23 mouse cellular contexts compared by ENCODE assay signal in the genomic region with DNA sequence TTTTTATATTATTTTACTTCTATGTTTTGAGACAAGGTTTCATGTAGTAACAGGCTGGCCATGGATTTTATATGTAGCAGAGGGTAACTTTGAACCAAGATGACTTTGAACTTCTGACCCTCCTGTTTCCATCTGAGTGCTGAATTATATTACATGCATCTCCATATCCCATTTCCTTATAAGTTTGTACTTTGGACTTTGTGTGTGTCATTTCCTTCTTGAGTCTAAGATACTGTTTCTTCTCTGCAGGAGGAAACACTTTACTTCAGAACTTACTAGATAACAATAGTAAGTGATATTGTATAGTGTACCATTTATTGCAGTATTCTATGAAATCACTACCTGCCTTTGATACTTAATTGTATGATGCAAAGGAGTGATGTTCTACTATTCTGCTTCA.
DNase-seq lines count a peak whose midpoint lies in the region; ATAC-seq and TF ChIP-seq lines count a peak whose summit lies in the region.
"Had no signal": no experiment of that assay in that cellular context is flagged by ENCODE, and none has a peak within 500 bp of the region (broad histone marks: within the 10 kb centered on the region; RNA-seq: fewer than 3 reads in every experiment).

No protein-coding gene starts in this region.

- no peak overlapping the region for H3K9ac ChIP-seq in intestine, embryonic 16.5 days (ENCODE audit: low read depth, low read length)
- no peak overlapping the region for H3K9ac ChIP-seq in intestine, embryonic 15.5 days
- no peak overlapping the region for H3K9ac ChIP-seq in midbrain, embryonic 11.5 days (ENCODE audit: low read length)
- no peak overlapping the region for H3K9ac ChIP-seq in midbrain, embryonic 16.5 days (ENCODE audit: low read depth, low read length)
- H3K9ac ChIP-seq in intestine, postnatal 0 days (ENCODE audit: low read depth, low read length) = no peak overlapping the region

- H3K27me3 ChIP-seq in intestine, embryonic 16.5 days (replicated peaks; ENCODE audit: control insufficient read depth, insufficient read depth, low read length) = no peaks in the 10 kb centered on the region
- H3K27me3 ChIP-seq in intestine, embryonic 15.5 days (replicated peaks) = no peaks in the 10 kb centered on the region
- H3K27me3 ChIP-seq in midbrain, embryonic 11.5 days (ENCODE audit: control insufficient read depth, insufficient read depth, low read length) = no peaks in the 10 kb centered on the region
- H3K27me3 ChIP-seq in midbrain, embryonic 16.5 days (ENCODE audit: control insufficient read depth, insufficient read depth, low read depth, low read length) = no peaks in the 10 kb centered on the region
- no peaks in the 10 kb centered on the region for H3K27me3 ChIP-seq in intestine, postnatal 0 days (replicated peaks; ENCODE audit: control insufficient read depth, insufficient read depth, low read length)
- H3K27me3 ChIP-seq: CH12.LX, Patski had no signal

- no peak for TF ChIP-seq CTCF in intestine, postnatal 0 days (IDR thresholded peaks at IDR 0.05; ENCODE audit: low read depth)

- H3K36me3 ChIP-seq in intestine, embryonic 16.5 days (ENCODE audit: control insufficient read depth, insufficient read depth, low read length) = no peaks in the 10 kb centered on the region
- H3K36me3 ChIP-seq in intestine, embryonic 15.5 days = no peaks in the 10 kb centered on the region
- no peaks in the 10 kb centered on the region for H3K36me3 ChIP-seq in midbrain, embryonic 11.5 days (ENCODE audit: control insufficient read depth, insufficient read depth, low read length)
- no peaks in the 10 kb centered on the region for H3K36me3 ChIP-seq in midbrain, embryonic 16.5 days (ENCODE audit: control insufficient read depth, insufficient read depth, low read length)
- no peaks in the 10 kb centered on the region for H3K36me3 ChIP-seq in intestine, postnatal 0 days (ENCODE audit: control insufficient read depth, insufficient read depth)
- H3K36me3 ChIP-seq: G1E had no signal

- H3K4me1 ChIP-seq in intestine, embryonic 16.5 days (ENCODE audit: control insufficient read depth, insufficient read depth, low read length) = no peaks in the 10 kb centered on the region
- H3K4me1 ChIP-seq in intestine, embryonic 15.5 days (replicated peaks) = no peaks in the 10 kb centered on the region
- H3K4me1 ChIP-seq in midbrain, embryonic 11.5 days (ENCODE audit: control insufficient read depth, insufficient read depth, low read length) = no peaks in the 10 kb centered on the region
- no peaks in the 10 kb centered on the region for H3K4me1 ChIP-seq in midbrain, embryonic 16.5 days (ENCODE audit: control insufficient read depth, insufficient read depth, low read length)
- H3K4me1 ChIP-seq in intestine, postnatal 0 days (replicated peaks; ENCODE audit: control insufficient read depth, insufficient read depth, low read length) = no peaks in the 10 kb centered on the region

- no peak overlapping the region for H3K4me2 ChIP-seq in intestine, embryonic 16.5 days (ENCODE audit: low read depth, low read length)
- H3K4me2 ChIP-seq in intestine, embryonic 15.5 days (replicated peaks) = no peak overlapping the region
- no peak overlapping the region for H3K4me2 ChIP-seq in midbrain, embryonic 11.5 days
- H3K4me2 ChIP-seq in midbrain, embryonic 16.5 days (ENCODE audit: low read length) = no peak overlapping the region
- no peak overlapping the region for H3K4me2 ChIP-seq in intestine, postnatal 0 days (replicated peaks; ENCODE audit: low read depth)

- no peak overlapping the region for H3K27ac ChIP-seq in intestine, embryonic 16.5 days (ENCODE audit: low read length)
- H3K27ac ChIP-seq in intestine, embryonic 15.5 days = no peak overlapping the region
- H3K27ac ChIP-seq in midbrain, embryonic 11.5 days (ENCODE audit: low read depth, low read length) = no peak overlapping the region
- H3K27ac ChIP-seq in midbrain, embryonic 16.5 days (ENCODE audit: low read length) = no peak overlapping the region
- H3K27ac ChIP-seq in intestine, postnatal 0 days (ENCODE audit: low read depth, low read length) = no peak overlapping the region

- H3K4me3 ChIP-seq in intestine, embryonic 16.5 days (ENCODE audit: low read length) = no peak overlapping the region
- no peak overlapping the region for H3K4me3 ChIP-seq in intestine, embryonic 15.5 days (replicated peaks)
- no peak overlapping the region for H3K4me3 ChIP-seq in midbrain, embryonic 11.5 days (ENCODE audit: low read depth, low read length)
- no peak overlapping the region for H3K4me3 ChIP-seq in midbrain, embryonic 16.5 days (ENCODE audit: low read depth, low read length)
- H3K4me3 ChIP-seq in intestine, postnatal 0 days (ENCODE audit: low read depth, low read length) = no peak overlapping the region

- peak; percentile 53 for DNase-seq in midbrain, embryonic 11.5 days (ENCODE audit: low spot score, missing footprints)
- peak; percentile 37 for DNase-seq in large intestine, adult 2 months (ENCODE audit: low read depth, low spot score)
- DNase-seq in adrenal gland, adult (ENCODE audit: inconsistent age in 2 of 2, low spot score in 1 of 2) = no peak
- no peak for DNase-seq in urinary bladder, adult 18-20 months (ENCODE audit: low spot score in 2 of 2)
- DNase-seq: adrenal gland, adult 2 months; adrenal gland, adult 8-10 months; adrenal gland, postnatal 10 days; adrenal gland, postnatal 14 days; adrenal gland, postnatal 25 days; adrenal gland, postnatal 36 days; B cell, adult 2 months; cerebellum, adult 11 months; cerebellum, adult 11-12 months; cerebellum, adult 18-20 months had no signal

- ATAC-seq in intestine, embryonic 16.5 days = peak; percentile 53; the same call in 1 of the 2 replicates
- no peak; the same call in 1 of the 2 replicates for ATAC-seq in intestine, embryonic 15.5 days
- no peak for ATAC-seq in midbrain, embryonic 11.5 days (ENCODE audit: low FRiP score)
- ATAC-seq in midbrain, embryonic 16.5 days = no peak
- ATAC-seq in intestine, postnatal 0 days = peak; percentile 82
- ATAC-seq: activated CD4-positive, CD25-positive, alpha-beta regulatory T cell, adult 4 months; CD4-positive, CD25-positive, alpha-beta regulatory T cell, adult 4 months; Patski had no signal

- no peaks in the 10 kb centered on the region for H3K9me3 ChIP-seq in intestine, embryonic 16.5 days (ENCODE audit: control insufficient read depth, low read length)
- no peaks in the 10 kb centered on the region for H3K9me3 ChIP-seq in intestine, embryonic 15.5 days
- no peaks in the 10 kb centered on the region for H3K9me3 ChIP-seq in midbrain, embryonic 11.5 days (ENCODE audit: control insufficient read depth, low read length)
- no peaks in the 10 kb centered on the region for H3K9me3 ChIP-seq in midbrain, embryonic 16.5 days (replicated peaks; ENCODE audit: control insufficient read depth, low read length, poor library complexity, severe bottlenecking)
- H3K9me3 ChIP-seq in intestine, postnatal 0 days (ENCODE audit: control insufficient read depth) = no peaks in the 10 kb centered on the region
- H3K9me3 ChIP-seq: G1E had no signal

Comparison
In these comparisons a context has a peak if more than half of its experiments do, and no peak if none do; other contexts are left out.
1. ATAC-seq: peak in intestine, embryonic 16.5 days (single experiment) and intestine, postnatal 0 days (single experiment); none in intestine, embryonic 15.5 days (single experiment), midbrain, embryonic 11.5 days (single experiment) and midbrain, embryonic 16.5 days (single experiment).
2. DNase-seq: peak in midbrain, embryonic 11.5 days (single experiment) and large intestine, adult 2 months (single experiment); none in adrenal gland, adult (0 of 2) and urinary bladder, adult 18-20 months (0 of 2).